Mouse (Mus musculus) neural tube, embryonic 12.5 days (tissue): Measurements from ENCODE around the gene Pmepa1. TPM values are rescaled to one million over a fixed set of nuclear protein-coding genes. Genes with fewer than 3 reads are reported as not detected.

Experiments used
- ATAC-seq: fragments of 200-750 bp; cut with Nextera tagmentation; 2 replicates; pipeline ENCODE4 v1.8.0; 2017; ENCODE audit warnings: low read depth, mild to moderate bottlenecking, moderate TSS enrichment, moderate library complexity; ENCODE audit not compliant: low FRiP score
- H3K27ac ChIP-seq: fragments of 300-500 bp; sonication (generic); 2 replicates; pipeline ENCODE4 v1.5.1; 2016
- H3K27me3 ChIP-seq: fragments of 300-500 bp; sonication (generic); replicated peaks from 2 replicates; pipeline ENCODE4 v1.6.1; 2016; ENCODE audit warnings: mild to moderate bottlenecking
- H3K36me3 ChIP-seq: fragments of 300-500 bp; sonication (generic); 2 replicates; pipeline ENCODE4 v1.6.1; 2016; ENCODE audit warnings: mild to moderate bottlenecking
- H3K4me1 ChIP-seq: fragments of 300-500 bp; sonication (generic); 2 replicates; pipeline ENCODE4 v1.6.1; 2016
- H3K4me2 ChIP-seq: fragments of 300-500 bp; sonication (generic); replicated peaks from 2 replicates; pipeline ENCODE4 v1.6.1; 2016; ENCODE audit warnings: mild to moderate bottlenecking
- H3K4me3 ChIP-seq: fragments of 300-500 bp; sonication (generic); 2 replicates; pipeline ENCODE4 v1.5.1; 2016
- H3K9ac ChIP-seq: fragments of 300-500 bp; sonication (generic); 2 replicates; pipeline ENCODE4 v1.6.1; 2016; ENCODE audit warnings: mild to moderate bottlenecking
- H3K9me3 ChIP-seq: fragments of 300-500 bp; sonication (generic); 2 replicates; pipeline ENCODE4 v1.6.1; 2016; ENCODE audit warnings: mild to moderate bottlenecking
- WGBS: fragments of 180-500 bp; shearing (Covaris S2); methylation state at CpG from one replicate; pipeline ENCODE4 v1.1.7; 2016; 5-methylcytosine and 5-hydroxymethylcytosine counted together
- polyA plus RNA-seq: library from polyadenylated mRNA; unstranded; fragments of >200 nt; fragmentation: Nextera tagmentation; extraction: Ambion mirVana; gene quantifications from 2 replicates; pipeline ENCODE4 v1.2.1, GENCODE M21; 2016

Gene Pmepa1
- polyA plus RNA-seq, 1 experiment from 2014 or later = 6.6 TPM

GRCm38 (mm10) chr2:173273885-173274284, 2.4 kb downstream of the Pmepa1 start:
- no peaks in the 10 kb centered on the region for H3K27me3 ChIP-seq
- WGBS = 46% methylated on average over 4 of the region's 4 CpGs
- no peak overlapping the region for H3K27ac ChIP-seq
- peak overlapping the region; percentile 83 for H3K4me2 ChIP-seq
- H3K36me3 ChIP-seq = no peaks in the 10 kb centered on the region
- ATAC-seq = no peak
- H3K9me3 ChIP-seq = no peaks in the 10 kb centered on the region
- peak overlapping the region; percentile 98; the same call in 1 of the 2 replicates for H3K9ac ChIP-seq
- H3K4me1 ChIP-seq = peaks cover 72% of the 10 kb centered on the region
- peak overlapping the region; percentile 95 for H3K4me3 ChIP-seq

GRCm38 (mm10) chr2:173272354-173272900, 3.9 kb downstream of the Pmepa1 start:
- 78% methylated on average over 11 of the region's 11 CpGs for WGBS
- ATAC-seq = no peak
- Histone ChIP-seq H3K4me2 (peak overlapping the region; percentile 40), H3K27me3 (no peaks in the 10 kb centered on the region), H3K4me3 (no peak overlapping the region), H3K36me3 (no peaks in the 10 kb centered on the region), H3K9ac (0 out of 2 replicates have a peak overlapping the region, but pooled peaks have one; percentile 21), H3K27ac (no peak overlapping the region), H3K4me1 (peaks cover 77% of the 10 kb centered on the region), H3K9me3 (no peaks in the 10 kb centered on the region)

GRCm38 (mm10) chr2:173271541-173271940, 4.8 kb downstream of the Pmepa1 start:
- H3K4me3 ChIP-seq = no peak overlapping the region
- H3K27ac ChIP-seq = no peak overlapping the region
- ATAC-seq = no peak
- peak overlapping the region; percentile 40; the same call in 1 of the 2 replicates for H3K4me2 ChIP-seq
- H3K27me3 ChIP-seq = no peaks in the 10 kb centered on the region
- no peaks in the 10 kb centered on the region for H3K9me3 ChIP-seq
- H3K9ac ChIP-seq = peak overlapping the region; percentile 30; the same call in 1 of the 2 replicates
- 75% methylated on average over 9 of the region's 9 CpGs for WGBS
- no peaks in the 10 kb centered on the region for H3K36me3 ChIP-seq
- peaks cover 78% of the 10 kb centered on the region for H3K4me1 ChIP-seq

- WGBS = 78% methylated on average over 11 of the region's 11 CpGs
- ATAC-seq = no peak
Measured at GRCm38 (mm10) chr2:173270601-173271248, 5.6 kb downstream of the Pmepa1 start.

GRCm38 (mm10) chr2:173270196-173270595, 6.1 kb downstream of the Pmepa1 start:
- no peak for ATAC-seq
- Histone ChIP-seq H3K4me3 (no peak overlapping the region), H3K9ac (no peak overlapping the region), H3K36me3 (no peaks in the 10 kb centered on the region), H3K9me3 (no peaks in the 10 kb centered on the region), H3K4me1 (peaks cover 92% of the 10 kb centered on the region), H3K27me3 (no peaks in the 10 kb centered on the region), H3K4me2 (no peak overlapping the region), H3K27ac (no peak overlapping the region)
- WGBS = 58% methylated on average over 9 of the region's 9 CpGs

More at GRCm38 (mm10) chr2:173270601-173271248, 5.6 kb downstream of the Pmepa1 start:
- Histone ChIP-seq H3K36me3 (no peaks in the 10 kb centered on the region), H3K9ac (no peak overlapping the region), H3K4me1 (peaks cover 86% of the 10 kb centered on the region), H3K9me3 (no peaks in the 10 kb centered on the region), H3K4me2 (no peak overlapping the region), H3K27me3 (no peaks in the 10 kb centered on the region), H3K4me3 (no peak overlapping the region), H3K27ac (no peak overlapping the region)

- peaks cover 91% of the 10 kb centered on the region for H3K4me1 ChIP-seq
- WGBS = 77% methylated on average over 3 of the region's 3 CpGs
- no peak overlapping the region for H3K4me3 ChIP-seq
- H3K4me2 ChIP-seq = no peak overlapping the region
- H3K9me3 ChIP-seq = no peaks in the 10 kb centered on the region
- H3K27me3 ChIP-seq = no peaks in the 10 kb centered on the region
- ATAC-seq = no peak
- no peak overlapping the region for H3K27ac ChIP-seq
- H3K9ac ChIP-seq = no peak overlapping the region
- H3K36me3 ChIP-seq = no peaks in the 10 kb centered on the region
Measured at GRCm38 (mm10) chr2:173267562-173267961, 8.8 kb downstream of the Pmepa1 start.

GRCm38 (mm10) chr2:173266349-173267112, 9.8 kb downstream of the Pmepa1 start:
- H3K9me3 ChIP-seq = no peaks in the 10 kb centered on the region
- peaks cover 91% of the 10 kb centered on the region for H3K4me1 ChIP-seq
- no peak overlapping the region for H3K9ac ChIP-seq
- peak overlapping the region; percentile 10 for H3K4me2 ChIP-seq
- no peak overlapping the region for H3K27ac ChIP-seq
- H3K36me3 ChIP-seq = no peaks in the 10 kb centered on the region
- no peak for ATAC-seq
- H3K27me3 ChIP-seq = no peaks in the 10 kb centered on the region
- 49% methylated on average over 25 of the region's 25 CpGs for WGBS
- H3K4me3 ChIP-seq = no peak overlapping the region

- H3K9me3 ChIP-seq = no peaks in the 10 kb centered on the region
- H3K27me3 ChIP-seq = no peaks in the 10 kb centered on the region
- no peak overlapping the region for H3K27ac ChIP-seq
- ATAC-seq = no peak
- H3K4me3 ChIP-seq = no peak overlapping the region
- H3K36me3 ChIP-seq = no peaks in the 10 kb centered on the region
- no peak overlapping the region for H3K9ac ChIP-seq
- 83% methylated on average over 22 of the region's 22 CpGs for WGBS
- H3K4me2 ChIP-seq = peak overlapping the region; percentile 24; the same call in 1 of the 2 replicates
- H3K4me1 ChIP-seq = peaks cover 91% of the 10 kb centered on the region
Measured at GRCm38 (mm10) chr2:173265468-173266265, 10.7 kb downstream of the Pmepa1 start.

- Histone ChIP-seq H3K4me1 (peaks cover 91% of the 10 kb centered on the region), H3K4me2 (peak overlapping the region; percentile 24; the same call in 1 of the 2 replicates), H3K27me3 (no peaks in the 10 kb centered on the region), H3K36me3 (no peaks in the 10 kb centered on the region), H3K9me3 (no peaks in the 10 kb centered on the region), H3K4me3 (no peak overlapping the region), H3K27ac (no peak overlapping the region), H3K9ac (no peak overlapping the region)
- 15% methylated on average over 13 of the region's 13 CpGs for WGBS
- peak; percentile 63 for ATAC-seq
Measured at GRCm38 (mm10) chr2:173264467-173265128, 11.7 kb downstream of the Pmepa1 start.

- Histone ChIP-seq H3K27me3 (no peaks in the 10 kb centered on the region), H3K9me3 (no peaks in the 10 kb centered on the region), H3K9ac (no peak overlapping the region), H3K4me3 (no peak overlapping the region), H3K4me2 (no peak overlapping the region), H3K27ac (no peak overlapping the region), H3K36me3 (no peaks in the 10 kb centered on the region), H3K4me1 (peaks cover 91% of the 10 kb centered on the region)
- 72% methylated on average over 11 of the region's 11 CpGs for WGBS
- ATAC-seq = no peak
Measured at GRCm38 (mm10) chr2:173263636-173264330, 12.6 kb downstream of the Pmepa1 start.

GRCm38 (mm10) chr2:173261497-173261896, 14.8 kb downstream of the Pmepa1 start:
- H3K9ac ChIP-seq = 0 out of 2 replicates have a peak overlapping the region, but pooled peaks have one; percentile 2
- no peak overlapping the region for H3K4me3 ChIP-seq
- no peak for ATAC-seq
- H3K4me1 ChIP-seq = peaks cover 97% of the 10 kb centered on the region
- no peaks in the 10 kb centered on the region for H3K36me3 ChIP-seq
- WGBS = 63% methylated on average over 10 of the region's 10 CpGs
- H3K4me2 ChIP-seq = peak overlapping the region; percentile 8; the same call in 1 of the 2 replicates
- H3K27me3 ChIP-seq = no peaks in the 10 kb centered on the region
- H3K27ac ChIP-seq = no peak overlapping the region
- H3K9me3 ChIP-seq = no peaks in the 10 kb centered on the region
